Mouse (Mus musculus) bone marrow macrophage, adult 2 months (primary cell): ENCODE data around the gene Sult4a1.

Experiments used
- CTCF ChIP-seq: IDR thresholded peaks from 2 replicates; pipeline ENCODE4 v1.5.1; 2012; ENCODE audit warnings: low read depth, mild to moderate bottlenecking, low read length, moderate library complexity
- POLR2A ChIP-seq: IDR thresholded peaks from 2 replicates; pipeline ENCODE4 v1.6.1; 2012; ENCODE audit warnings: mild to moderate bottlenecking, low read depth, low read length, borderline replicate concordance

GRCm38 (mm10) chr15:84105924-84106500 is 458 bp upstream of the Sult4a1 start:
- TF ChIP-seq CTCF (no peak), POLR2A (no peak)
